Mouse (Mus musculus) lung, postnatal 0 days (tissue): ENCODE measurements around the gene Lrmda. TPM values are rescaled to one million over a fixed set of nuclear protein-coding genes. Genes with fewer than 3 reads are reported as not detected.

Experiments used
- ATAC-seq: fragments of 200-750 bp; cut with Nextera tagmentation; 2 replicates; pipeline ENCODE4 v1.8.0; 2017; ENCODE audit warnings: moderate library complexity
- DNase-seq: peaks from one replicate; pipeline ENCODE4 v3.0.0-alpha.2; 2016; ENCODE audit warnings: low spot score
- H3K27ac ChIP-seq: fragments of 300-500 bp; sonication (generic); 2 replicates; pipeline ENCODE4 v1.5.1; 2014; ENCODE audit warnings: antibody characterized with exemption, mild to moderate bottlenecking, low read length, mixed read lengths
- H3K27me3 ChIP-seq: fragments of 300-500 bp; sonication (generic); replicated peaks from 2 replicates; pipeline ENCODE4 v1.6.1; 2014; ENCODE audit warnings: low read length, mixed read lengths; ENCODE audit not compliant: insufficient read depth
- H3K36me3 ChIP-seq: fragments of 300-500 bp; sonication (generic); 2 replicates; pipeline ENCODE4 v1.6.1; 2014; ENCODE audit warnings: low read length, mixed read lengths; ENCODE audit not compliant: insufficient read depth
- H3K4me1 ChIP-seq: fragments of 300-500 bp; sonication (generic); 2 replicates; pipeline ENCODE4 v1.6.1; 2014; ENCODE audit warnings: antibody characterized with exemption, low read depth, low read length, mixed read lengths; ENCODE audit not compliant: insufficient read depth
- H3K4me2 ChIP-seq: fragments of 300-500 bp; sonication (generic); replicated peaks from 2 replicates; pipeline ENCODE4 v1.6.1; 2014; ENCODE audit warnings: low read depth, mild to moderate bottlenecking, low read length, moderate library complexity, mixed read lengths
- H3K4me3 ChIP-seq: fragments of 300-500 bp; sonication (generic); 2 replicates; pipeline ENCODE4 v1.5.1; 2014; ENCODE audit warnings: low read depth, low read length
- H3K9ac ChIP-seq: fragments of 300-500 bp; sonication (generic); replicated peaks from 2 replicates; pipeline ENCODE4 v1.6.1; 2014; ENCODE audit warnings: low read depth, mild to moderate bottlenecking
- H3K9me3 ChIP-seq: fragments of 300-500 bp; sonication (generic); 2 replicates; pipeline ENCODE4 v1.6.1; 2016; ENCODE audit warnings: low read length, mixed read lengths
- CTCF ChIP-seq: IDR thresholded peaks from 2 replicates; pipeline ENCODE4 v1.5.1; 2016; ENCODE audit warnings: antibody characterized with exemption, mild to moderate bottlenecking
- EP300 ChIP-seq: IDR thresholded peaks from 2 replicates; pipeline ENCODE4 v1.6.1; 2016; ENCODE audit warnings: antibody characterized with exemption, mild to moderate bottlenecking, control low read depth
- WGBS: fragments of 180-500 bp; shearing (Covaris S2); extraction: QIAGEN DNeasy Blood & Tissue Kit; methylation state at CpG from one replicate; pipeline ENCODE4 v1.1.7; 2014; 5-methylcytosine and 5-hydroxymethylcytosine counted together
- polyA plus RNA-seq: library from polyadenylated mRNA; unstranded; fragments of >200 nt; fragmentation: Nextera tagmentation; extraction: Ambion mirVana; gene quantifications from 2 replicates; pipeline ENCODE4 v1.2.1, GENCODE M21; 2015

Lrmda gene
- polyA plus RNA-seq, 1 experiment from 2014 or later, result 0.86 TPM

DNA sequence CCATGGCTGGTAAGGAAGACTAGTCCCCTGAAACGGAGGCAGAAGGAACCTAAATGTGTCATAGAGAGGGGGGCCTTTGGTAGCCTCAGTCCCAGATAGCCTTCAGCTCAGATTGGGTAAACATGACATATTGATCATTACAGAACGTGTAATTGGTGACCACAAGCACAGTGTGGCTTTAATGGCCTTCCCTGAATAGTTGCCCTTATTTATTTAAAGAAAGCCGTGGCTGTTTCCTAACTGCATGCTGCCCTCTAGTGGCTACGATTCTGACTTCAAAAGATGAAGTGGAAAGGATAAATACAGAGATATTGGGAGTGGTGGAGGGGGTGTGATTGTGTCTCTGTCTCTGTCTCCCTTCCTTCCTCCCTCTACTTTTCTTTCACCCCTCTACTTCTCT lies 1026.8 kb downstream of the Lrmda start:
- ATAC-seq (peak; percentile 25; the same call in 1 of the 2 replicates), DNase-seq (peak; percentile 80)
- Histone ChIP-seq H3K4me1 (no peaks in the 10 kb centered on the region), H3K9ac (no peak overlapping the region), H3K36me3 (no peaks in the 10 kb centered on the region), H3K9me3 (no peaks in the 10 kb centered on the region), H3K27ac (no peak overlapping the region), H3K4me3 (no peak overlapping the region), H3K4me2 (no peak overlapping the region), H3K27me3 (no peaks in the 10 kb centered on the region)
- TF ChIP-seq EP300 (no peak), CTCF (peak; percentile 82)
- WGBS, result 15% methylated on average over 4 of the region's 4 CpGs

DNA sequence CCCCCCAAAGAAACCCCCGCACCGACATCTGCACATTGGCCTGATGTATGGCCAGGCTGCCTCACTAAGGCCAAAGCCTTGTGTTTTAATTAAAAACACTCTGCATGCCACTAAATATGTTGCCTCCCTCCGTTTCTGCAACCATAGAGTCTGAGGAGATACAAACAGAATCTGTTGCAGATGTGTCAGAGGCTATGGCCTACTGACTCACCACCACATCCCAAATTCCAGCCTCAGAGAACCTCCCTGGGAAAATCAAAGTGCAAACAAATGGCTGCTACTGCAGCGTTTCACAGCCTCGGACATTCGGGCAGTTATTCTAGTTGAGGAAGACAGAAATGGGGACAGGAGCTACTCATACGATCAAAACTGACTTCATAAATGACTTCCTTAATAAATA lies 1031.9 kb downstream of the Lrmda start:
- Histone ChIP-seq H3K27me3 (no peaks in the 10 kb centered on the region), H3K4me1 (no peaks in the 10 kb centered on the region), H3K9me3 (no peaks in the 10 kb centered on the region), H3K4me3 (no peak overlapping the region), H3K27ac (no peak overlapping the region), H3K36me3 (no peaks in the 10 kb centered on the region), H3K9ac (no peak overlapping the region), H3K4me2 (no peak overlapping the region)
- WGBS, result 71% methylated on average over 7 of the region's 7 CpGs
- DNase-seq (no peak), ATAC-seq (no peak)
- TF ChIP-seq CTCF (no peak), EP300 (no peak)

DNA sequence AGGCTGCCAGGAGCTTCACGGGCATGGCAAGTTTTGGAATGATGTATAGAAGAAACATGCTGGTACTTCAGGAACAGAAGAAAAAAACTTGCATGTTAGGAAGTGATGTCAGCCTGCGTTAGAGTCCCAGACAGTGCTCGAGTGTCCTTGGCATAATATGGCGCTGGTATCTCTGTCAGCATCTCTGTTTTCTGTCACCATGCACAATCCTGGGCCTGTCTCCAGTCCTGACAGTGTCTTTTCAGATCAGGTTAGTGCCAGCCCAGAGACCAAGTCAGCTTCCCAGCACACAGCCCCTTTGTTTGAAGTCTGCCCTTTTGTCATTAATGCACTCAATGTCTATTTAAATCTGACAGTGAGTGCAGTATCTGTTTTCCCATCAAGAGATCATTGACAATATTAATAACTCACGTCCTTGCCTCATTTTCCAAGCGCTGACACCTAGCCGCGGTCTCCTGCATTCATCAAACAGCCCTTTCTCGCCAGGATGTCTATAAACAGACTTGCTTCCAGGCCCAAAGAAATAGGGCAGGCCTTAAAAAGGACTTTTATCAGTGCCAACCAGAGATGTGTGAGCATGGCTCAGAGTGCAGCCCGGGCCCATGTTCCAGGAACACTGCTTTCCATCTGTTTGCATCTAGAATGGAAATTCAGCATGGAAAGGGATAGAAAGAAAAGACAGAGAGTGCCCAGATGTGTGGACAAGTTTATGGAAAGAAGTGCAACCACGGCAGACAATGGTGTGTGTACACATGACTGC lies 1033.5 kb downstream of the Lrmda start:
- Histone ChIP-seq H3K4me3 (no peak overlapping the region), H3K4me2 (no peak overlapping the region), H3K27me3 (no peaks in the 10 kb centered on the region), H3K36me3 (no peaks in the 10 kb centered on the region), H3K27ac (no peak overlapping the region), H3K4me1 (no peaks in the 10 kb centered on the region), H3K9ac (no peak overlapping the region), H3K9me3 (no peaks in the 10 kb centered on the region)
- ATAC-seq (peak; percentile 41; the same call in 1 of the 2 replicates), DNase-seq (no peak)
- 69% methylated on average over 11 of the region's 11 CpGs for WGBS
- TF ChIP-seq EP300, result no peak
- TF ChIP-seq CTCF, result no peak

DNA sequence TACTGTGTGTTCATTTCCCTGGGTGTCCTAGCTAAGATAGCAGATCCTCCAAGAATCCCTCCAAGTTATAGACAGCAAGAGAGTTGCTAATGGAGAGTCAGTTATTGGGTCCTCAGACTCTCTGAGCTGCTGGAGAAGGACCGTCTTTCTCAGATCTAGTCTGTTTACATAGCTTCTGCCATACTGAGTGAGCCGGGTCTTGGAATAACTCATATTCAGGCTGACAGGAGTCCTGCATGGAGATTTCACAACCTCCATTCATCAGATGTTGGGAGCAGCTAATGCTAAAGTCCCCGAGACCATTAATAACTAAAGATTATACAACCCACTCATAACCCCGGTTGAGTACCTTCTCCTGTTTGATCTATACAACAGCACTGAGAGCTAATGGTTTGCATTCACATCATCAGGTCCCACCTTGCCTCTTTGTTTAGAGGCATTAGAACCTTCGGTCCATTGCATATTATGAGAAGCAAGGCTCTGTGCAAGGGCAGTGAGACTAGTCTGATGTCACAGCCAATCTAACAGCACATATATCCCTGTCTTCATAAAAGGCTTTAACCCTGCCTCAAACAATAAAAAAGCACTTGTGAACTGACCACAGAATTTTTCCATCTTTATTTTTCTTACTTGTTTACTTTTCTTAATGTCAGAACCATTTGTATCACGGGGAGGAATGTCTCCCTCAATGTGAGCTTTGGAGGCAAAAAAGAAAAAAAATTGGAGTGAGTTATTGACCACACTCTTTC lies 1037.9 kb downstream of the Lrmda start:
- H3K9ac ChIP-seq, result no peak overlapping the region
- H3K4me2 ChIP-seq, result no peak overlapping the region
- H3K4me3 ChIP-seq, result no peak overlapping the region
- TF ChIP-seq CTCF (no peak), EP300 (no peak)
- H3K27ac ChIP-seq, result no peak overlapping the region
- H3K9me3 ChIP-seq, result no peaks in the 10 kb centered on the region
- H3K4me1 ChIP-seq, result no peaks in the 10 kb centered on the region
- ATAC-seq, result no peak
- H3K36me3 ChIP-seq, result no peaks in the 10 kb centered on the region
- H3K27me3 ChIP-seq, result no peaks in the 10 kb centered on the region
- WGBS, result 46% methylated on average over 6 of the region's 6 CpGs
- DNase-seq, result peak; percentile 23

DNA sequence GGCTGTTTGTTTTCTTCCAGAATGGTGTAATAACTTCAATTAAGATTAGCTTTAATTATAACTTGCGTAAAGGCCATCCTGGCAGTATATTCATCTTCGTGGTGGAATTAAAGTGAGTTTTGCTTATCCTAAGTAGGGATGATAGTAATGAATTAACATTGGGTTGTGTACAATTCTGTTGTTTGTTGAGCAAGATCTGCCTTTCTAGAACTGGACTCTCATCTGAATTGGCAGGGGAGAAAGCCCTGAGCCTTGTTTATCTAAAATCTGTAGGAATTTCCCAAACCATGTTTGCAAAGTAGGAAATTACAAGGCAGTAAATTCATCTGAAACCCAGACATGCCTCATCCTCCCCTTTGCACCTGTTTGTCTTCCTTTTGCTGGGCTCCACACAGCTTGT lies 1038.5 kb downstream of the Lrmda start:
- H3K36me3 ChIP-seq, result no peaks in the 10 kb centered on the region
- H3K9me3 ChIP-seq, result no peaks in the 10 kb centered on the region
- no peak overlapping the region for H3K4me3 ChIP-seq
- no peak overlapping the region for H3K4me2 ChIP-seq
- TF ChIP-seq CTCF (no peak), EP300 (no peak)
- 71% methylated on average over 2 of the region's 2 CpGs for WGBS
- no peak overlapping the region for H3K9ac ChIP-seq
- no peaks in the 10 kb centered on the region for H3K4me1 ChIP-seq
- no peaks in the 10 kb centered on the region for H3K27me3 ChIP-seq
- ATAC-seq (no peak), DNase-seq (peak; percentile 32)
- H3K27ac ChIP-seq, result no peak overlapping the region

DNA sequence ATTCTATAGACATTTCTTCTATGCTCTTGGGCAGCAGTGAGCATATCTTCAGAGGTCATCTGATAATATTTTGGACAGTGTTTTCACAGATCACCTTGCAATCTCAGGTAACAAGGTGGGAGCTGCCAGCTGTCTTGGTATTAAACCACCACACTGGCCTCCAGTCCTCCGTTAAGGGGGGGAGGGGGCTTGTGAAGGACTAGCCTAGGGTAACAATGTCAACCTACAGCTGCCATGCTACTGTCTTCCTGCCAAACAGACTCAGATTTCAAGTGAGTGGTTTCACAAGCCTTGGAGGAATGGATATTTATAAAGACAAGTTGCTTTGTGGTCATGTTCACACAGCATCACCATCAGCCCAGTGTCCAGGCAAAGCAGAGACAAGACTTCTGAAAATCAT lies 1059.2 kb downstream of the Lrmda start:
- H3K4me2 ChIP-seq, result no peak overlapping the region
- no peak for ATAC-seq
- no peak for TF ChIP-seq CTCF
- TF ChIP-seq EP300, result no peak

More for the DNA sequence above, 1059.2 kb downstream of the Lrmda start:
- Histone ChIP-seq H3K4me3 (no peak overlapping the region), H3K27ac (no peak overlapping the region), H3K9ac (no peak overlapping the region), H3K4me1 (no peaks in the 10 kb centered on the region), H3K27me3 (no peaks in the 10 kb centered on the region), H3K36me3 (no peaks in the 10 kb centered on the region), H3K9me3 (no peaks in the 10 kb centered on the region)
- 44% methylated on average over 1 of the region's 1 CpGs for WGBS
- DNase-seq, result no peak
